Mouse (Mus musculus) right cerebral cortex, postnatal 4 days (tissue): Measurements from ENCODE around the gene Hoxa5.

ENCODE experiments used
- DNase-seq: peaks from one replicate; pipeline ENCODE4 v3.0.0-alpha.2; 2022

The Hoxa5 gene

GRCm38 (mm10) chr6:52225612-52226568 lies 21.5 kb upstream of the Hoxa5 start:
- no peak for DNase-seq

- no peak for DNase-seq
Measured at GRCm38 (mm10) chr6:52224895-52225611, 20.7 kb upstream of the Hoxa5 start.

GRCm38 (mm10) chr6:52223939-52224760 lies 19.8 kb upstream of the Hoxa5 start:
- DNase-seq, result no peak

GRCm38 (mm10) chr6:52222729-52223128 lies 18.3 kb upstream of the Hoxa5 start:
- no peak for DNase-seq

GRCm38 (mm10) chr6:52221993-52222685 lies 17.8 kb upstream of the Hoxa5 start:
- no peak for DNase-seq

- peak; percentile 80 for DNase-seq
Measured at GRCm38 (mm10) chr6:52221337-52221992, 17.1 kb upstream of the Hoxa5 start, which contains the start of gene Hoxa7. TSS of gene Hoxa7 (minus strand) at chr6:52221854.

GRCm38 (mm10) chr6:52220865-52221310 lies 16.5 kb upstream of the Hoxa5 start:
- no peak for DNase-seq

GRCm38 (mm10) chr6:52220003-52220864 lies 15.8 kb upstream of the Hoxa5 start:
- DNase-seq, result no peak

- no peak for DNase-seq
Measured at GRCm38 (mm10) chr6:52219234-52219942, 15.0 kb upstream of the Hoxa5 start.

GRCm38 (mm10) chr6:52218643-52219215 lies 14.3 kb upstream of the Hoxa5 start:
- no peak for DNase-seq

- DNase-seq, result no peak
Measured at GRCm38 (mm10) chr6:52217895-52218642, 13.7 kb upstream of the Hoxa5 start.

GRCm38 (mm10) chr6:52217459-52217768 lies 13.0 kb upstream of the Hoxa5 start:
- no peak for DNase-seq

- DNase-seq, result no peak
Measured at GRCm38 (mm10) chr6:52216691-52217458, 12.5 kb upstream of the Hoxa5 start.

GRCm38 (mm10) chr6:52215771-52216535 lies 11.6 kb upstream of the Hoxa5 start:
- no peak for DNase-seq

- DNase-seq, result no peak
Measured at GRCm38 (mm10) chr6:52215070-52215469, 10.7 kb upstream of the Hoxa5 start.

- no peak for DNase-seq
Measured at GRCm38 (mm10) chr6:52214271-52214670, 9.9 kb upstream of the Hoxa5 start.
